Mouse (Mus musculus) bone marrow macrophage, adult 2 months (primary cell): ENCODE data around the gene Med25.

ENCODE experiments used
- CTCF ChIP-seq: IDR thresholded peaks from 2 replicates; pipeline ENCODE4 v1.5.1; 2012; ENCODE audit warnings: low read depth, mild to moderate bottlenecking, low read length, moderate library complexity
- POLR2A ChIP-seq: IDR thresholded peaks from 2 replicates; pipeline ENCODE4 v1.6.1; 2012; ENCODE audit warnings: mild to moderate bottlenecking, low read depth, low read length, borderline replicate concordance

DNA sequence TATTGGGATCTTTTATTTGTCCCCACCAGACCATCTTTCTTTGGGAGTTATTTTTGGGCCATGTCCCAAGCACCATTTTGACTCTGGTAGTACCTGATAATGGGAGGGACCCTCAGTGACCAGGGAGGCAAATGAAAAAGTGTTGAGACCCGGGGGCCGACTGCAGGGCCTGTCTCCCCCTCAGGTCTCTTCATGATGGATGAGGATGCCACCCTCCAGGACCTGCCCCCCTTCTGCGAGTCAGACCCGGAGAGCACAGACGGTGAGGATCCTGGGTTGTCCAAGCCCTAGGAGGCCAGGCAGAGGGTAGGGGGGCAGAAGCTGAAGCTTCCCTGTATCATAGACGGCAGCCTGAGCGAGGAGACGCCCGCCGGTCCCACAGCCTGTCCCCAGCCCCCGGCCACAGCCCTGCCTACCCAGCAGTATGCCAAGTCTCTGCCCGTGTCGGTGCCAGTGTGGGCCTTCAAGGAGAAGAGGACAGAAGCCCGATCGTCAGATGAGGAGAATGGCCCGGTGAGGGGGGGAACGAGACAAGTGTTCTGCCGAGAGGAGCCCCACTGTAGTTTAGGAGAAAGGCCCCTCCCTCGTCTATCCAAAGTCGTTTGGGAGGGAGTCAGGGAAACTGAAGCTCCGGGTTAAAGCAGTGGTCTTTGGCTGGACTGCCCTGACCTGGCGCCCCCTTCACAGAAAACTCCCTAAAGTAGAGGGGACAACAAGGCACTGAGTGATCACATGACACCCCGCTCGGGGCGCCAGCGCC lies 38.7 kb downstream of the Med25 start:
- TF ChIP-seq CTCF (no peak; the same call in 1 of the 2 replicates), POLR2A (no peak)
